Mouse (Mus musculus) mammary gland, adult 2 months (tissue): Measurements from ENCODE around the gene Gm21095. TPM values are rescaled to one million over a fixed set of nuclear protein-coding genes. Genes with fewer than 3 reads are reported as not detected.

ENCODE experiments used
- polyA plus RNA-seq: library from polyadenylated mRNA; depleted of rRNA; stranded (reverse); fragments of >200 nt; gene quantifications from 2 replicates; pipeline ENCODE4 v1.2.3, GENCODE M21; 2012; ENCODE audit warnings: low replicate concordance; rRNA removed

The Gm21095 gene
- not detected in 2 replicates for polyA plus RNA-seq

DNA sequence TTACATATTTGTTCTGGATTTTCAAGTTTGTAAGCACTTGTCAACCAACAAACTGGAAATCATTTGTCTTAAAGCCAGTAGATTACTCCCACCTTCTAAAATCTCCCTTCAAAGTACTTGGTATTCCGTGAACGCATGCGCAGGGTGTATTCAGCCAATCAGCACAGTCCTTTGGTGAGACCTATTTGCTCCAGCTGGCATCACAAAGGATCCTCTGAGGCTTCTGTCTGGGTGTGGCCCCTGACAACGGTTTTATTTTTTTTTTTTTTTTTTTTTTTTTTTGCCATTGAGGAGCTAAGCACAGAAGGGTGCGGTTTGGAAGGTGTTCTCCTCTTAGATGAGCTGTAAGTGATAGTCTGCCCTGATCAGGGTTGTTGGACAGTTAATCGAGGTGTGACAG, at the start of gene Gm21095:
Gm21095 (plus strand) TSS at position 301 of the 400 bp plus-strand sequence.

